Mouse (Mus musculus) gastrocnemius, adult 8-10 months (tissue): ENCODE data around the gene Dcp1b. TPM values are rescaled to one million over a fixed set of nuclear protein-coding genes. Genes with fewer than 3 reads are reported as not detected.

ENCODE experiments used
- DNase-seq, 2 experiments: peaks; one replicate each; pipeline ENCODE4 v3.0.0; 2022; ENCODE audit warnings: low spot score in 2 of 2
- total RNA-seq, 4 experiments: library from RNA; stranded (reverse); gene quantifications; 2 replicates each; pipeline ENCODE4 v1.2.4; 2022

Gene Dcp1b
- total RNA-seq, 4 experiments from 2014 or later, result 3.3 to 6.1 (median 4.4) TPM

DNA sequence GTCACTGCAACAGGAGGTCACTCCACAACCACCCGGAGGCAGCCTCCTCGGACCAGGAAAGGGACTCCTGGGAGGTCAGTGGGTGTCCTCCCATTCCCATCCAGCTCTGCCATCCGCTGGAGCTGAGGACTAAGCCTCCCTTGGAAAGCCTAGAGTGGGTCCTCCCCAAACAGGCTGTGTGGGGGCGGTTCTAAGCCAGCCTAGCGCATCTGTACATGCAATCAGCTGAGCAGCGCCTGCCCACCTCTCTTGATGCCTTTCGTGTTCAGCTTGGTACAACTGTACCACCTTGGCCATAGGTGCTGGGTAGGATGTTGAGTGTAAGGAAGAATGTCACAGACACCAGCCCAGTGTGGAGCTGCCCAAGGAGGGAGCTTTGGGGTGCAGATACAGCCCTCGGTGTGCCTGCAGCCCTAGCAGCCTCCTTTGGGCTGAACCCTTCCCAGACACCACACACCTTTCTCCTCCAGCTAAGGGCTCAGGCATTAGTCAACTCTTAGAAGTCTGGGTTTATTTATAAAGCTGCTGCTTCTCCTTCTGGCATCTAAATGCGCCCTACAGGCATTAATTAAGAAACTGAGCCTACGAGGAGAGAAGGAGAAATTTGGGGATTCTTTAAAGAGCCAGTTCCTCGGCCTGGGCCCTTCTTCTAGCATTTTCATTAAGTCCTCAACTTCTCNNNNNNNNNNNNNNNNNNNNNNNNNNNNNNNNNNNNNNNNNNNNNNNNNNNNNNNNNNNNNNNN is 54.0 kb downstream of the Dcp1b start:
- no peak for DNase-seq

DNA sequence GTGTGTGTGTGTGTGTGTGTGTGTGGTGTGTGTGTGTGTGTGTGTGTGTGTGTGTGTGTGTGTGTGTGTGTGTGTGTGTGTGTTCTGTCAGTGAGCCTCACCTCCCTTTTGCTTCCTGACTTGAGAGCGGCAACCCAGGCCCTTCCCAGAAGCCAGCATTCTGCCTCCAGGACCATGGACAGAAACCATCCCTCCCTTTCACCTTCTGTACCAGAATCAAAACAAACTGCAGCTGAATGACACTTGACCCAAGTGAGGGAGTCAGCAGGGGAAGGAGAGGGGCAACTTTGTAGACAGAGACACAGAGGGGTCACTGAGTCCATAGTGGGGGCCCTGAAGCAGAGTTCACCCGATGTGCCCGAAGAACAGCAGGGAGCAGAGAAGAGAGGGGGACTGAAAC is 58.0 kb downstream of the Dcp1b start:
- DNase-seq, result no peak

DNA sequence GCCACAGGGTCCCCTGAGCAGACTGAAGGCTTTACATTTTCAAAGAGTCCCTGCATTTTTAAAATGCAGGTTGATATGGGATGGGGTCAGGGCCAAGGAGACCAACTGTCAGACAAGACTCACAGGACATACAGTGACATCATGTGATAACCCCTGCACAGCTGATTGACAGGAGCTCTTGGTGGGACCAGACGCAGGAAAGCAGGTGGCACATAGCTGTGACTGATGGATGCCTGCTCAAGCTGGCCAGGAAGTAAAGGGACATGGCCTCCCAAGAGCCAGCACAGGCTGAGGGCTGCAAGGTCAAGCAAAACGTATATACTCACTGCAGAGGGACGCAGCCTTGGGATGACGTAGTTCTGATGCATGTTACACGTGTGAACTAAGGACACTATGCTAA is 60.4 kb downstream of the Dcp1b start:
- DNase-seq, result no peak

DNA sequence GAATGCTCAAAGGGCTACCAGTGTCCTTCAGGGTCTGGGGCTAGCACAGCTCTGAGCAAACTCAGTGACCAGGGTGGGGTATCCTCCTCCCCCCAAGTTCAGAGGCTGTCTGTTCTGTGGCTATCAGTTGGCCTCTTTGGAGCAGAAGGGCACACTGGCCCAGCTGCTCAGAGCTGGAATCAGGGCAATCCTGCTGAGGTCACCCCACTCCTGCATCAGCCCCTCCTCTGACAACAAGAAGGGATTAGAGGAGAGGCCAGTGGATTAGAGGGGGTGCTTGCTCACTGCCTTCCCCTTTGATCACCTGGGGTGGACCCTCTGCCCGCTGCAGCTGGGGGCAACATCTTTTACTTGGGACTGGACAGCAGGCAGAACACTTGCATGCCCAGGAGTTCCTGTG is 61.2 kb downstream of the Dcp1b start, which contains the start of gene Cacna2d4:
Gene Cacna2d4 (plus strand): TSS at position 286 of the 400 bp plus-strand sequence.
- no peak for DNase-seq

DNA sequence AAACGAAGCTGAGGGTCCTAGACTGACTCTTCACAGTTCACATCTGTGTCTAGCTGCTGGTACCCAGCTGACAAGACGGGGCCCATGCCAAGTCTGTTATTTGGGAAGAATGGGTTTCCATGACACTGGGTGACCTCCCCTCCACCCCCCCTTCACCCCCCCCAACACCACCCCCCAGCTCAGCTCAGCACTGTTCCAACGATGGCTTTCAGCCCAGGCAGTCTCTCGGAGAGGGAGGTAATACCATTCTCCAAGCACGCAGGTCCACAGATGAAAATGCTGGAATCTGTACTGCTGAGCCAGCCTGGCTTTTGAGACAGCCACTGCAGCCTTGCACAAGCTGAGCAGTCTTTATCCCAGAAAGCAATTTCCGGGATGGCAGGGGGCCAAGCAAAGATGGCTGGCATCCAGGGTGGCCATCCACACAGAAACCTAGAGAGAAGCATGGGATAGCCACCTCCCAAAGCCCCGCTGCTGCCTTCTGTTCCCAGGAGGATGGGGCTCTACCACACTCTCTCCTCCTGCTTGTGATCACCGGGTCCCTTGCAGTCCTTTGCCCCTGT is 62.5 kb downstream of the Dcp1b start:
- no peak for DNase-seq

DNA sequence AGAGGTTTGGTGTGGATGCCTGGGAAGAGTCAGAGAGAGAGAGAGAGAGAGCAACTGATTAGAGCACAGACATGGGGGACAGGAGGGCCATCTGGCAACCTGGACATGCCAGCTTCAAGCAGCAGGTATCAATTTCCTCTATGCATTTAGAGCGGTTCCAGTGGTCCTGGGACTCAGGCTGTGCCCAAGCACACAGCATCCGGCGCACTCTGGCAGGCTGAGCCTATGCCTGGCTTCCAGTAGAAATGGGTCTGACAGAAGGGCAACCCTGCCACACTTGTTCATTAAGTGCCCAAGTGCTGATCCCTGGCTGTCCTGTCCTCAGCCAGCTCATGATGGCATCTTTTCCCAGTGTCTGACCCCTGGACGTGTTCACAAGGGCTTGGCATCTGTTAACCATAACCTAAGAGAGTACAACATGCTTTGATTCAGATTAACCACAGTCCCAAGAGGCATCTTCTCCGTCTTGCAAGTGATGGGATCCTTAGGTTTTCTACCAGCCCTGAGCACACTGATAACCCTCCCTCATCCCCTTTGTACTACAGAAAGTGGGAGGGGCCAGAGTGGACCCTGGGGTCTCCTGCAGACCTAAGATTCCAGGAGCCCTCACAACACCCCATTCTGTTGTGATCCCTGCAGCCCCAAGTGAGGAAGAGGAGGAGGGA is 64.4 kb downstream of the Dcp1b start:
- DNase-seq, result no peak

DNA sequence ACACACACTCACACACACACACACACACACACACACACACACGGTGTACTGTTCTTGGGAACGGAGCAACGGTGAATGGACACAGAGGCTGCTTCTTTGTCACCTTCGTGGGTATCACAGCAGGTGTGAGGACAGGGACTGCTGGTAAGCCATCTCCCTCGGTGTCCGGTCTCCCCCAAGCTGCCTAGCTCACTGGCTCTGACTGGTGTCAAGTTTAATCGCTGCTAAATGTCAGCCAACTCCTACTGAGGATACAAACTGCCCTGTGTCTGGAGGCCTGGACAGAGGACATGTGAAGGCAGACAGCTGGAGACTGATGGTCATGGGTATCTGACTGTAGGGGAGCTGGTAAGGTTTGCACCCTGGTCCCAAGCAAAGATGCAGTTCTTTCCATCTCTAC is 65.2 kb downstream of the Dcp1b start:
- peak in 1 of 2 experiments; percentile 32 for DNase-seq

DNA sequence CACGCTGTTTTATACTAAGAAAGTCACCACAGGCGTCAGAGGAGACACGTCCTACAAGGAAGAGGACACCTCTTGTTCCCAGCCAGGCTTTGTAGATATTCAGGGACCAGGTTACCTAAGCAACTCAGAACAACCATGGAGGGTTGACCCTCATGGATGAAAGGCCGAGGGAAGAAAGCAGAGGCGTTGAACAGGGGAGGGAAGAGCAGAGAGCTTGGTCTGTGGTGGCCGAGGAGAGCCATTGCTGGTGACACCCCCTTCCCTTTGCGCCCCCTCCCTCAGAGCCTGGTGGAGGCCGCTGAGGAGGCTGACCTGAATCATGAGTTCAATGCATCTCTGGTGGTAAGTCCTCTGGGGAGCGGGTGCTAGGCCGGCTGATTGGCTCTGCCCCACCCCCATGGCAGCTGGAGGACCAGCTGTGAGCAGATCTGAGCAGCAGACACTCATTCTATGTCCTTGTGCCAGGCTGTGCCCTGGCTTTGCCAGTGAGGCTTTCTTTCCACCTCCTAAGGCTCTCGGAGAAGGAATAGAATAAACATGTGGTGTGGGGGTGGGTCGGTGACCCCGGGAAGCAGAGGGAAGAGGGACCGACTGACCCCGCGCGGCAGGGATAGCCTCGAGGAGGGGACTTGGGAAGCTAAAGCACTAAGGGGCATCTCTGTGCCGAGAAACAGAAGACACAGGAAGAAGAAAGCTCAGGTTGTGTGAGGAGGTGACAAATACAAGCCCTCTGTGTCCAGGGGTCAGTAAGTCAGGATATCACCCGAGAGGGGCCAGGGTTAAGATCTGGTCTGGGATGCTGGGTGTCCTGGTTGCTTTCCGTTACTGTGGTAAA is 66.0 kb downstream of the Dcp1b start:
- DNase-seq, result no peak

DNA sequence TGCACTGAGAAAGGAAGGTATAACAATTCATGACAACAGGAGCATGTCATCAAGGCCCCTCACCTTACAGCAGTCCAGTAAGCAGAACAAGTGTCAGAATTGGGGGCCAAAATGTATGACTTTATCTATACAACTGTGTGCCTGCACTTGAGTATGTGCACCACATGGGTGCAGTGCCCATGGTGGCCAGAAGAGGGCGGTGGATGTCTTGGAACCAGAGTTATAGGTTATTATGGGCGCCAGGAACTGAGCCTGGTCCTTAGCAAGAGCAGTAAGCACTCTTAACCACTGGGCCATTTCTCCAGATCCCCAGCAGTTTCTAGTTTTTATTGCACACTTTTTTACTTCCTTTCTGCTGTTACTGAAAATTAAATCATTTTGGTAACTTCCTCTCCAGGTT is 71.0 kb downstream of the Dcp1b start:
- DNase-seq, result no peak

DNA sequence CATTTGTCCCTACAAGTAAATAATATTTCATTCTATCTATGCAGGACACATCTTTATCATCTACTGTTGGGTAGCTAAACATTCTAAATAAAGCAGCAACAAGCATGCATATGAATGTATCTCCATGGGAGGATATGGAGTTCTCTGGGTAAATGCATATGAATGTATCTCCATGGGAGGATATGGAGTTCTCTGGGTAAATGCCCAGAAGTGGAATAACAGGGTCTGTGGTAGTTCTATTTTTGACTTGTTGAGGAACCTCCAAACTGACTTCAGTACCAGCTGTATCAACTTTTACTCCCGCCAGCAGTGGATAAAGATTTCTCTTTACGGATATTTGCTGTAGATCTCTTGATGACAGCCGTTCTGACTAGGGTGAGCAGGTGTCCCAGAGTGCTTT is 73.5 kb downstream of the Dcp1b start:
- no peak for DNase-seq

DNA sequence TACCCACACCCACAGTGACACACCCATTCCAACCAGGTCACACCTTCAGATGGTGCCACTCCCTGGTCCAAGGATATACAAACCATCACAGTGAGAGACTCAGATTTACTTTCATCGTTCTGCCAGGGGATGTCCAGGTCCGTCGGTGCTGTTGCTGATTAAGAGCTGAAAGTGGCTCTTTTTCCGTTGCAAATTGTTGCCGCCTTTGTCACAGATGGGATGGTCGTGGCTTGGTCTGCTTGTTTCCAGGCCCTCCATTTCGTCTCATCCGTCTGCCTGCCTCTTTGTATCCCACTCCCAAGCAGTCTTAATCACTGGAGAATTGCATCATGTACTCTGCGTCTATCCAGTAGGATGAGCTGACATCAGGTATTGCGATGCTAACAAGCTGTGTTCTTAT is 74.7 kb downstream of the Dcp1b start:
- no peak for DNase-seq

DNA sequence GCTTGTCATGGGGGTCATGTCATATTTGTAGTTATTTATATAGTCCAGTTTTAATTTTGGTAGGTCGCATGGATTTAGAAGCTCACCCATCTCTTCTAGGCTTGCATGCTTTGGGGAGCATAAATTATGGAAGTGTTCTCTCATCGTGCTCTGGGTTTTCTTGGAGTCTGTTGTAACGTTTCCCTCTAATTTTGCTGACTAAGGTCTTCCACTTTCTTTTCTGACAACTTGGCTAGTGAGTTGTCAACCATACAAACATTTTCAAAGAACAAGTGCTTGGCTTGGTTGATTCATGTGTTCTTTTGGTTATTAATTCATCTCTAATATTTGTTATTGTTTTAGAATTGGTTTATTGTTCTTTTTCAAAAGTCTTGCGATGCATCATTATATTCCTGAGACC is 76.7 kb downstream of the Dcp1b start:
- no peak for DNase-seq

Other genes starting within 250 kb of the Dcp1b start
- gene Cacna1c, start 21.2 kb downstream of the Dcp1b start, total RNA-seq, result 1 to 10 TPM in 2 of 4 experiments, under 1 TPM in 2; 0.61 to 1.3 (median 0.90) TPM
- gene Cacna2d4, start 61.3 kb downstream of the Dcp1b start, total RNA-seq, result 1 to 10 TPM in 3 of 4 experiments, under 1 TPM in 1; 0.11 to 2.2 (median 1.6) TPM
- gene Lrtm2, start 155.5 kb downstream of the Dcp1b start, total RNA-seq, result under 1 TPM; 0.07 to 0.31 (median 0.19) TPM
- 100 to 1,000 TPM in 1 of 4 experiments, 10 to 100 TPM in 3; 89.7 to 104 (median 97.1) TPM for gene Adipor2, start 242.5 kb downstream of the Dcp1b start, total RNA-seq